In genomic region chrX:153476760-153477248, GRCm38 (mm10) we compare ENCODE assay signal across 12 mouse cellular contexts. TPM values are rescaled to one million over a fixed set of nuclear protein-coding genes. Genes with fewer than 3 reads are reported as not detected.
DNase-seq lines count a peak whose midpoint lies in the region; ATAC-seq lines count a peak whose summit lies in the region.
"Had no signal": no experiment of that assay in that cellular context is flagged by ENCODE, and none has a peak within 500 bp of the region (broad histone marks: within the 10 kb centered on the region; RNA-seq: fewer than 3 reads in every experiment).

No protein-coding gene starts in this region.

- no peak overlapping the region for H3K9ac ChIP-seq in hindbrain, embryonic 13.5 days
- no peak overlapping the region for H3K9ac ChIP-seq in midbrain, embryonic 11.5 days (ENCODE audit: low read length)
- H3K9ac ChIP-seq in heart, embryonic 12.5 days: no peak overlapping the region

- DNase-seq in adrenal gland, adult 2 months: peak; percentile 53
- DNase-seq in adrenal gland, adult 18-20 months (ENCODE audit: low spot score in 2 of 2): no peak
- peak; percentile 55 to 58 for DNase-seq in adrenal gland, postnatal 36 days
- no peak for DNase-seq in midbrain, embryonic 11.5 days (ENCODE audit: low spot score, missing footprints)
- DNase-seq in cerebellum, adult 11-12 months: no peak
- no peak for DNase-seq in urinary bladder, adult 18-20 months (ENCODE audit: low spot score in 2 of 2)
- DNase-seq: heart, postnatal 10 days; kidney, postnatal 14 days; lung, postnatal 10 days; thymus, postnatal 25 days had no signal

- peak; percentile 75; the same call in 1 of the 2 replicates for ATAC-seq in hindbrain, embryonic 13.5 days (ENCODE audit: low FRiP score)
- ATAC-seq in midbrain, embryonic 11.5 days (ENCODE audit: low FRiP score): peak; percentile 82
- ATAC-seq in heart, embryonic 12.5 days (ENCODE audit: insufficient number of reproducible peaks, low FRiP score): no peak

- 0 out of 2 replicates have a peak overlapping the region, but pooled peaks have one; percentile 13 for H3K4me2 ChIP-seq in hindbrain, embryonic 13.5 days
- peak overlapping the region; percentile 17; the same call in 1 of the 2 replicates for H3K4me2 ChIP-seq in midbrain, embryonic 11.5 days
- H3K4me2 ChIP-seq in heart, embryonic 12.5 days: no peak overlapping the region

- H3K36me3 ChIP-seq in hindbrain, embryonic 13.5 days: no peaks in the 10 kb centered on the region
- no peaks in the 10 kb centered on the region for H3K36me3 ChIP-seq in midbrain, embryonic 11.5 days (ENCODE audit: control insufficient read depth, insufficient read depth, low read length)
- H3K36me3 ChIP-seq in heart, embryonic 12.5 days: no peaks in the 10 kb centered on the region

- H3K9me3 ChIP-seq in hindbrain, embryonic 13.5 days: no peaks in the 10 kb centered on the region
- H3K9me3 ChIP-seq in midbrain, embryonic 11.5 days (ENCODE audit: control insufficient read depth, low read length): no peaks in the 10 kb centered on the region
- H3K9me3 ChIP-seq in heart, embryonic 12.5 days (replicated peaks): no peaks in the 10 kb centered on the region

- no peaks in the 10 kb centered on the region for H3K4me1 ChIP-seq in hindbrain, embryonic 13.5 days (replicated peaks)
- no peaks in the 10 kb centered on the region for H3K4me1 ChIP-seq in midbrain, embryonic 11.5 days (ENCODE audit: control insufficient read depth, insufficient read depth, low read length)
- no peaks in the 10 kb centered on the region for H3K4me1 ChIP-seq in heart, embryonic 12.5 days (replicated peaks)

- H3K4me3 ChIP-seq in hindbrain, embryonic 13.5 days: no peak overlapping the region
- H3K4me3 ChIP-seq in midbrain, embryonic 11.5 days (ENCODE audit: low read depth, low read length): no peak overlapping the region
- no peak overlapping the region for H3K4me3 ChIP-seq in heart, embryonic 12.5 days

- H3K27me3 ChIP-seq in hindbrain, embryonic 13.5 days: no peaks in the 10 kb centered on the region
- H3K27me3 ChIP-seq in midbrain, embryonic 11.5 days (ENCODE audit: control insufficient read depth, insufficient read depth, low read length): no peaks in the 10 kb centered on the region
- H3K27me3 ChIP-seq in heart, embryonic 12.5 days (replicated peaks): no peaks in the 10 kb centered on the region

- 29% methylated on average over 8 of the region's 8 CpGs for WGBS in hindbrain, embryonic 13.5 days
- 32% methylated on average over 8 of the region's 8 CpGs for WGBS in midbrain, embryonic 11.5 days
- WGBS in heart, embryonic 12.5 days: 70% methylated on average over 8 of the region's 8 CpGs

- H3K27ac ChIP-seq in hindbrain, embryonic 13.5 days: peak overlapping the region; percentile 70
- H3K27ac ChIP-seq in midbrain, embryonic 11.5 days (ENCODE audit: low read depth, low read length): peak overlapping the region; percentile 69
- H3K27ac ChIP-seq in heart, embryonic 12.5 days (ENCODE audit: poor library complexity, severe bottlenecking): no peak overlapping the region

RNA-seq across cellular contexts. Expression of gene Ubqln2, which starts 21.2 kb away (rescaled TPM):
- total RNA-seq in adrenal gland, adult 2 months (2021): 10 to 100 TPM; 57.8 to 63.3 TPM
- 87.9 and 137 TPM in 2 replicates for polyA plus RNA-seq in adrenal gland, adult 2 months (2012; rRNA removed)
- total RNA-seq in adrenal gland, adult 18-20 months (2021): 10 to 100 TPM; 42.6 to 73.5 TPM
- 10 to 100 TPM; 56.4 to 74.8 TPM for total RNA-seq in adrenal gland, postnatal 36 days (2021)
- 46.6 and 48.2 TPM in 2 replicates for polyA plus RNA-seq in hindbrain, embryonic 13.5 days (2015; fragmentation: Nextera tagmentation; extraction: Ambion mirVana)
- polyA plus RNA-seq in midbrain, embryonic 11.5 days (2014; fragmentation: Nextera tagmentation; extraction: Ambion mirVana): 61.0 and 63.8 TPM in 2 replicates
- 18.5 and 20.3 TPM in 2 replicates for polyA plus RNA-seq in heart, embryonic 12.5 days (2016; fragmentation: Nextera tagmentation; extraction: Ambion mirVana)

Comparison
In these comparisons a context has a peak if more than half of its experiments do, and no peak if none do; other contexts are left out.
1. DNase-seq: peak in adrenal gland, adult 2 months (single experiment) and adrenal gland, postnatal 36 days (2 of 2); none in adrenal gland, adult 18-20 months (0 of 2), midbrain, embryonic 11.5 days (single experiment), cerebellum, adult 11-12 months (single experiment) and urinary bladder, adult 18-20 months (0 of 2).